Mouse (Mus musculus) CH12.LX (cell line): ENCODE data around the gene Gm21885. TPM values are rescaled to one million over a fixed set of nuclear protein-coding genes. Genes with fewer than 3 reads are reported as not detected.

ENCODE experiments used
- DNase-seq: peaks from one replicate; pipeline ENCODE4 v3.0.0-alpha.2; 2013; ENCODE audit errors: extremely low read depth
- H3K27ac ChIP-seq: 2 replicates; pipeline ENCODE4 v1.5.1; 2012; ENCODE audit warnings: low read depth, mild to moderate bottlenecking, control low read depth, moderate library complexity; ENCODE audit not compliant: insufficient read depth
- H3K27me3 ChIP-seq: replicated peaks from 2 replicates; pipeline ENCODE3; 2012; ENCODE audit warnings: inconsistent platforms
- H3K36me3 ChIP-seq, 2 experiments: replicated peaks in 1 of 2; 2 replicates each; pipeline versions ENCODE3 to v1.6.1; 2012; ENCODE audit warnings: inconsistent platforms in 1 of 2, low read length in 1 of 2, mild to moderate bottlenecking in 1 of 2, mixed read lengths in 1 of 2, moderate library complexity in 1 of 2; ENCODE audit not compliant: control insufficient read depth in 1 of 2, insufficient read depth in 1 of 2
- H3K4me1 ChIP-seq, 2 experiments: 2 replicates each; pipeline ENCODE4 v1.6.1; 2012; ENCODE audit warnings: inconsistent platforms in 1 of 2, moderate library complexity in 1 of 2; ENCODE audit not compliant: insufficient read depth in 2 of 2, control insufficient read depth in 1 of 2
- H3K4me2 ChIP-seq: 2 replicates; pipeline ENCODE4 v1.6.1; 2012; ENCODE audit warnings: low read depth, mild to moderate bottlenecking, control low read depth; ENCODE audit not compliant: poor library complexity, insufficient read depth, severe bottlenecking
- H3K4me3 ChIP-seq, 3 experiments: fragments of 150-350 bp in 1 of 3; sonication (generic) in 1 of 3; replicated peaks in 1 of 3; 2 replicates each; pipeline versions ENCODE3 to v1.5.1; 2011 to 2012; ENCODE audit warnings: low read depth in 2 of 3, low read length in 2 of 3, mild to moderate bottlenecking in 2 of 3, moderate library complexity in 2 of 3, control low read depth in 1 of 3, improper control_type of control experiment in 1 of 3, inconsistent platforms in 1 of 3, mixed read lengths in 1 of 3; ENCODE audit not compliant: poor library complexity in 1 of 3
- H3K79me2 ChIP-seq: replicated peaks from 2 replicates; pipeline ENCODE4 v1.6.1; 2012; ENCODE audit warnings: mild to moderate bottlenecking, moderate library complexity; ENCODE audit not compliant: control insufficient read depth, poor library complexity, insufficient read depth, severe bottlenecking; ENCODE audit errors: extremely low read depth
- H3K9ac ChIP-seq: 2 replicates; pipeline ENCODE4 v1.6.1; 2012; ENCODE audit warnings: low read depth, mild to moderate bottlenecking, control low read depth, moderate library complexity; ENCODE audit not compliant: insufficient read depth
- H3K9me3 ChIP-seq: replicated peaks from 2 replicates; pipeline ENCODE3; 2012; ENCODE audit warnings: low read length, inconsistent platforms, mixed read lengths
- BHLHE40 ChIP-seq: IDR thresholded peaks from 2 replicates; pipeline ENCODE4 v1.6.1; 2011; ENCODE audit warnings: mild to moderate bottlenecking, low read depth, low read length, improper control_type of control experiment
- CHD1 ChIP-seq: IDR thresholded peaks from 2 replicates; pipeline ENCODE4 v1.6.1; 2012; ENCODE audit warnings: low read depth, low read length, improper control_type of control experiment, inconsistent platforms
- CHD2 ChIP-seq: IDR thresholded peaks from 2 replicates; pipeline ENCODE4 v1.6.1; 2011; ENCODE audit warnings: low read length, improper control_type of control experiment
- CTCF ChIP-seq, 2 experiments: IDR thresholded peaks in 1 of 2; conservative IDR thresholded peaks in 1 of 2; 2 replicates each; pipeline ENCODE4 v1.5.1; 2011 to 2012; ENCODE audit warnings: low read depth in 2 of 2, low read length in 2 of 2, improper control_type of control experiment in 1 of 2, inconsistent platforms in 1 of 2, mild to moderate bottlenecking in 1 of 2, moderate library complexity in 1 of 2
- E2F4 ChIP-seq: IDR thresholded peaks from 2 replicates; pipeline ENCODE4 v1.6.1; 2011; ENCODE audit warnings: low read depth, low read length, improper control_type of control experiment; ENCODE audit not compliant: insufficient replicate concordance
- ELF1 ChIP-seq: IDR thresholded peaks from 2 replicates; pipeline ENCODE4 v1.6.1; 2014; ENCODE audit warnings: low read depth, mild to moderate bottlenecking, inconsistent platforms, low read length, improper control_type of control experiment
- EP300 ChIP-seq: IDR thresholded peaks from 2 replicates; pipeline ENCODE4 v1.6.1; 2011; ENCODE audit warnings: low read length, improper control_type of control experiment
- HCFC1 ChIP-seq: IDR thresholded peaks from 2 replicates; pipeline ENCODE4 v1.6.1; 2012; ENCODE audit warnings: low read depth, mild to moderate bottlenecking, inconsistent platforms, low read length, improper control_type of control experiment
- JUN ChIP-seq: IDR thresholded peaks from 2 replicates; pipeline ENCODE4 v1.6.1; 2011; ENCODE audit warnings: low read depth, mild to moderate bottlenecking, low read length, improper control_type of control experiment, moderate library complexity; ENCODE audit not compliant: insufficient read depth
- JUND ChIP-seq: conservative IDR thresholded peaks from 2 replicates; pipeline ENCODE4 v1.6.1; 2011; ENCODE audit warnings: low read depth, low read length, improper control_type of control experiment
- MAX ChIP-seq: IDR thresholded peaks from 2 replicates; pipeline ENCODE4 v1.6.1; 2011; ENCODE audit warnings: low read length, improper control_type of control experiment
- MAZ ChIP-seq: IDR thresholded peaks from 2 replicates; pipeline ENCODE4 v1.6.1; 2012; ENCODE audit warnings: low read depth, mild to moderate bottlenecking, inconsistent platforms, low read length, improper control_type of control experiment, moderate library complexity
- MEF2A ChIP-seq: IDR thresholded peaks from 2 replicates; pipeline ENCODE4 v1.6.1; 2014; ENCODE audit warnings: low read depth, mild to moderate bottlenecking, inconsistent platforms, low read length, improper control_type of control experiment, borderline replicate concordance
- MXI1 ChIP-seq: IDR thresholded peaks from 2 replicates; pipeline ENCODE4 v1.6.1; 2011; ENCODE audit warnings: mild to moderate bottlenecking, low read depth, low read length, improper control_type of control experiment
- MYC ChIP-seq: IDR thresholded peaks from 2 replicates; pipeline ENCODE4 v1.6.1; 2011; ENCODE audit warnings: low read depth, mild to moderate bottlenecking, improper control_type of control experiment, low read length
- NELFE ChIP-seq: IDR thresholded peaks from 2 replicates; pipeline ENCODE4 v1.6.1; 2011; ENCODE audit warnings: low read depth, low read length, improper control_type of control experiment
- POLR2A ChIP-seq: IDR thresholded peaks from 2 replicates; pipeline ENCODE4 v1.6.1; 2011; ENCODE audit warnings: low read depth, mild to moderate bottlenecking, improper control_type of control experiment, low read length
- POLR2AphosphoS2 ChIP-seq: IDR thresholded peaks from 2 replicates; pipeline ENCODE4 v1.6.1; 2011; ENCODE audit warnings: low read depth, low read length, improper control_type of control experiment
- RAD21 ChIP-seq: IDR thresholded peaks from 2 replicates; pipeline ENCODE4 v1.6.1; 2011; ENCODE audit warnings: low read depth, mild to moderate bottlenecking, low read length, improper control_type of control experiment, moderate library complexity
- RCOR1 ChIP-seq: conservative IDR thresholded peaks from 2 replicates; pipeline ENCODE4 v1.6.1; 2012; ENCODE audit warnings: low read depth, mild to moderate bottlenecking, inconsistent platforms, low read length, improper control_type of control experiment
- SIN3A ChIP-seq: IDR thresholded peaks from 2 replicates; pipeline ENCODE4 v1.6.1; 2012; ENCODE audit warnings: low read length, improper control_type of control experiment, inconsistent platforms
- SMC3 ChIP-seq: IDR thresholded peaks from 2 replicates; pipeline ENCODE4 v1.6.1; 2011; ENCODE audit warnings: low read depth, low read length, improper control_type of control experiment
- TBP ChIP-seq: conservative IDR thresholded peaks from 2 replicates; pipeline ENCODE4 v1.6.1; 2011; ENCODE audit warnings: low read depth, low read length, improper control_type of control experiment
- TCF12 ChIP-seq: IDR thresholded peaks from 2 replicates; pipeline ENCODE4 v1.6.1; 2014; ENCODE audit warnings: low read depth, mild to moderate bottlenecking, inconsistent platforms, low read length, improper control_type of control experiment
- UBTF ChIP-seq: IDR thresholded peaks from 2 replicates; pipeline ENCODE4 v1.6.1; 2012; ENCODE audit warnings: low read depth, mild to moderate bottlenecking, inconsistent platforms, low read length, improper control_type of control experiment, moderate library complexity
- ZC3H11A ChIP-seq: IDR thresholded peaks from 2 replicates; pipeline ENCODE4 v1.6.1; 2012; ENCODE audit warnings: low read depth, mild to moderate bottlenecking, inconsistent platforms, low read length, improper control_type of control experiment
- ZNF384 ChIP-seq: IDR thresholded peaks from 2 replicates; pipeline ENCODE4 v1.6.1; 2012; ENCODE audit warnings: low read depth, low read length, improper control_type of control experiment, inconsistent platforms
- dilution Hi-C: fragments of 300-500 bp; cut with MboI; formaldehyde crosslinking; loops from 2 replicates; pipeline ENCODE4 v1.14.3; 2020; ENCODE audit warnings: low sequenced_read_pairs; ENCODE audit not compliant: extremely low pct_unique_long_range_greater_than_20kb, extremely low pct_ligation_motif_present
- in situ Hi-C: fragments of 300-500 bp; cut with MboI; formaldehyde crosslinking; loops from 3 replicates; pipeline ENCODE4 v1.14.3; 2019; ENCODE audit warnings: low sequenced_read_pairs, low pct_ligation_motif_present, low pct_unique_long_range_greater_than_20kb, mixed read lengths
- polyA plus RNA-seq: library from polyadenylated mRNA; unstranded; fragments of >175 nt; gene quantifications from 2 replicates; pipeline ENCODE4 v1.2.1, GENCODE M21; 2012; ENCODE audit warnings: low read depth; ENCODE audit not compliant: insufficient read length
- total RNA-seq, 2 experiments: library from RNA; depleted of rRNA; stranded (reverse); fragments of 300-350 nt in 1 of 2; fragments of >200 nt in 1 of 2; gene quantifications; 2 replicates each; pipeline ENCODE4 v1.2.3; 2012 to 2014

Gene Gm21885
- total and polyA plus RNA-seq, 3 experiments = 0.21 to 0.30 TPM; not detected in 1

- dilution Hi-C loops (no loop called here), in situ Hi-C loops (no loop called here)
- TF ChIP-seq MEF2A = no peak
- no peak for TF ChIP-seq E2F4
- TF ChIP-seq SMC3 = no peak
- no peak for TF ChIP-seq SIN3A
- Histone ChIP-seq H3K4me1 (peaks cover 19 to 47% of the 10 kb centered on the region in 2 experiments), H3K4me2 (no peak overlapping the region), H3K27ac (no peak overlapping the region), H3K9me3 (no peaks in the 10 kb centered on the region), H3K27me3 (no peaks in the 10 kb centered on the region), H3K4me3 (no peak overlapping the region), H3K9ac (no peak overlapping the region), H3K79me2 (no peaks in the 10 kb centered on the region), H3K36me3 (peaks cover 0 to under 1% of the 10 kb centered on the region in 2 experiments)
- no peak for DNase-seq
Measured at GRCm38 (mm10) chr11:94275226-94275625, 6.4 kb upstream of the Gm21885 start.

- peaks cover 0 to 2% of the 10 kb centered on the region in 2 experiments for H3K36me3 ChIP-seq
- in situ Hi-C loops = no loop called here
- dilution Hi-C loops = no loop called here
- no peak for DNase-seq
- no peak overlapping the region for H3K27ac ChIP-seq
- no peak overlapping the region for H3K4me3 ChIP-seq
- H3K4me2 ChIP-seq = no peak overlapping the region
- no peaks in the 10 kb centered on the region for H3K79me2 ChIP-seq
- no peaks in the 10 kb centered on the region for H3K27me3 ChIP-seq
- H3K4me1 ChIP-seq = peaks cover 19 to 45% of the 10 kb centered on the region in 2 experiments
- TF ChIP-seq MXI1 (0 out of 2 replicates have a peak, but pooled peaks have one; percentile 30), UBTF (no peak), CHD1 (no peak)
- H3K9me3 ChIP-seq = no peaks in the 10 kb centered on the region
- no peak overlapping the region for H3K9ac ChIP-seq
Measured at GRCm38 (mm10) chr11:94275686-94276085, 6.0 kb upstream of the Gm21885 start.

- no peaks in the 10 kb centered on the region for H3K79me2 ChIP-seq
- no peaks in the 10 kb centered on the region for H3K27me3 ChIP-seq
- peak; percentile 91 for DNase-seq
- in situ Hi-C loops = no loop called here
- peaks cover 8 to 10% of the 10 kb centered on the region in 2 experiments for H3K36me3 ChIP-seq
- H3K9ac ChIP-seq = peak overlapping the region; percentile 41
- H3K4me1 ChIP-seq = peaks cover 22 to 33% of the 10 kb centered on the region in 2 experiments
- dilution Hi-C loops = no loop called here
- peak overlapping the region; percentile 31 to 40 (median 33) for H3K4me3 ChIP-seq
- no peaks in the 10 kb centered on the region for H3K9me3 ChIP-seq
- no peak overlapping the region for H3K27ac ChIP-seq
- H3K4me2 ChIP-seq = peak overlapping the region; percentile 71
- peak; percentile 100 for TF ChIP-seq SMC3
- TF ChIP-seq NELFE = peak; percentile 93
- peak; percentile 50 for TF ChIP-seq POLR2A
- TF ChIP-seq ZC3H11A = peak; percentile 95
- peak; percentile 62 for TF ChIP-seq TCF12
- TF ChIP-seq BHLHE40 = no peak
- no peak for TF ChIP-seq CHD2
- peak; percentile 64; the same call in 1 of the 2 replicates for TF ChIP-seq MAZ
- peak; percentile 66; the same call in 1 of the 2 replicates for TF ChIP-seq RCOR1
- TF ChIP-seq MAX = peak; percentile 95
- no peak for TF ChIP-seq EP300
- peak; percentile 79 for TF ChIP-seq MYC
- no peak for TF ChIP-seq ZNF384
- TF ChIP-seq JUN = peak; percentile 39; the same call in 1 of the 2 replicates
- peak; percentile 95 to 99 for TF ChIP-seq CTCF (conservative IDR thresholded peaks at IDR 0.05 in 1 of 2, IDR thresholded peaks at IDR 0.05 in 1 of 2; ENCODE audit: low read depth in 2 of 2, low read length in 2 of 2)
- TF ChIP-seq RAD21 = no peak; the same call in none of the 2 replicates
- TF ChIP-seq HCFC1 = peak; percentile 68
- TF ChIP-seq POLR2AphosphoS2 = peak; percentile 29; the same call in 1 of the 2 replicates
- peak; percentile 59; the same call in 1 of the 2 replicates for TF ChIP-seq JUND
- TF ChIP-seq TBP = no peak
- peak; percentile 64 for TF ChIP-seq ELF1
Measured at GRCm38 (mm10) chr11:94276869-94277337, 4.8 kb upstream of the Gm21885 start.
